Mouse (Mus musculus): ENCODE data around the gene Hhipl1.

Hhipl1 gene

GRCm38 (mm10) chr12:108365868-108366267 lies 59.8 kb downstream of the Hhipl1 start:
- no peak for DNase-seq

- peak; percentile 64 for DNase-seq
Measured at GRCm38 (mm10) chr12:108367909-108368308, 61.8 kb downstream of the Hhipl1 start.

GRCm38 (mm10) chr12:108368921-108369320 lies 62.9 kb downstream of the Hhipl1 start:
- peak; percentile 41 for DNase-seq

GRCm38 (mm10) chr12:108370596-108371428 lies 64.7 kb downstream of the Hhipl1 start, which contains the start of gene Eml1:
Gene Eml1 (plus strand): TSS chr12:108370957.
- DNase-seq, result peak; percentile 50

- peak; percentile 41 for DNase-seq
Measured at GRCm38 (mm10) chr12:108371429-108371765, 65.3 kb downstream of the Hhipl1 start.

GRCm38 (mm10) chr12:108372241-108372640 lies 66.2 kb downstream of the Hhipl1 start:
- DNase-seq, result no peak

GRCm38 (mm10) chr12:108373611-108374010 lies 67.5 kb downstream of the Hhipl1 start:
- DNase-seq, result peak; percentile 39

GRCm38 (mm10) chr12:108374689-108375088 lies 68.6 kb downstream of the Hhipl1 start:
- DNase-seq, result no peak

- DNase-seq, result no peak
Measured at GRCm38 (mm10) chr12:108378379-108379133, 72.5 kb downstream of the Hhipl1 start.

All from kidney, postnatal 14 days (tissue).